Mouse (Mus musculus) CH12.LX (cell line): Measurements from ENCODE around the gene Fxr2.

Experiments
- CHD2 ChIP-seq: IDR thresholded peaks from 2 replicates; pipeline ENCODE4 v1.6.1; 2011; ENCODE audit warnings: low read length, improper control_type of control experiment
- CTCF ChIP-seq, 2 experiments: IDR thresholded peaks in 1 of 2; conservative IDR thresholded peaks in 1 of 2; 2 replicates each; pipeline ENCODE4 v1.5.1; 2011 to 2012; ENCODE audit warnings: low read depth in 2 of 2, low read length in 2 of 2, improper control_type of control experiment in 1 of 2, inconsistent platforms in 1 of 2, mild to moderate bottlenecking in 1 of 2, moderate library complexity in 1 of 2
- E2F4 ChIP-seq: IDR thresholded peaks from 2 replicates; pipeline ENCODE4 v1.6.1; 2011; ENCODE audit warnings: low read depth, low read length, improper control_type of control experiment; ENCODE audit not compliant: insufficient replicate concordance
- EP300 ChIP-seq: IDR thresholded peaks from 2 replicates; pipeline ENCODE4 v1.6.1; 2011; ENCODE audit warnings: low read length, improper control_type of control experiment
- GABPA ChIP-seq: IDR thresholded peaks from 2 replicates; pipeline ENCODE4 v1.6.1; 2012; ENCODE audit warnings: low read depth, low read length, improper control_type of control experiment, inconsistent platforms; ENCODE audit not compliant: insufficient replicate concordance
- MEF2A ChIP-seq: IDR thresholded peaks from 2 replicates; pipeline ENCODE4 v1.6.1; 2014; ENCODE audit warnings: low read depth, mild to moderate bottlenecking, inconsistent platforms, low read length, improper control_type of control experiment, borderline replicate concordance
- POLR2A ChIP-seq: IDR thresholded peaks from 2 replicates; pipeline ENCODE4 v1.6.1; 2011; ENCODE audit warnings: low read depth, mild to moderate bottlenecking, improper control_type of control experiment, low read length
- RCOR1 ChIP-seq: conservative IDR thresholded peaks from 2 replicates; pipeline ENCODE4 v1.6.1; 2012; ENCODE audit warnings: low read depth, mild to moderate bottlenecking, inconsistent platforms, low read length, improper control_type of control experiment
- ZKSCAN1 ChIP-seq: IDR thresholded peaks from 2 replicates; pipeline ENCODE4 v1.6.1; 2012; ENCODE audit warnings: low read depth, inconsistent platforms, low read length, improper control_type of control experiment, borderline replicate concordance
- ZNF384 ChIP-seq: IDR thresholded peaks from 2 replicates; pipeline ENCODE4 v1.6.1; 2012; ENCODE audit warnings: low read depth, low read length, improper control_type of control experiment, inconsistent platforms

DNA sequence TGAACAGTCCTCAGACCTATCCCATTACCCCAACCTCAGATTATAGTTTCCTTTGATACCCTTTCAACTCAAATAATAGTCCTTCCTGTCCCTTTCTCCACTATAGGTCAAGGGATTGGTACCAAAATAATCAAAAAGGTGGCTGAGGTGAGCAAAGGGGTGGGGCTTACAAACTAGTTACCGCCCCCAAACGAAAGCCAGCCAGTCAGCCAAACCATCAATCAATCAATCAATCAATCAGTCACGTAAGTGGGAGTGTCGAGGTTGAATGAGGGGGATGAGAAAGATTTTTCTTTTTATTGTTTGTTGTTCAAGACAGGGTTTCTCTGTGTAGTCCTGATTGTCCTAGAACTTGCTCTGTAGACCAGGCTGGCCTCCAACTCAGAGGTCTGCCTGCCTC is 9.8 kb upstream of the Fxr2 start:
- TF ChIP-seq RCOR1 (no peak), POLR2A (no peak), EP300 (no peak), CTCF (conservative IDR thresholded peaks at IDR 0.05 in 1 of 2, IDR thresholded peaks at IDR 0.05 in 1 of 2; ENCODE audit: low read depth in 2 of 2, low read length in 2 of 2) (no peak), MEF2A (no peak), CHD2 (no peak), ZNF384 (no peak), E2F4 (no peak), ZKSCAN1 (no peak), GABPA (no peak)
